Mouse (Mus musculus): Measurements from ENCODE around the gene Wdr24.

Gene Wdr24

GRCm38 (mm10) chr17:25830806-25831431 is 7.5 kb downstream of the Wdr24 start:
- in situ Hi-C loops (cut with MboI, MseI), result no loop called here

- in situ Hi-C loops (cut with MboI, MseI), result no loop called here
Measured at GRCm38 (mm10) chr17:25831451-25832281, 8.2 kb downstream of the Wdr24 start.

GRCm38 (mm10) chr17:25832436-25833290 is 9.2 kb downstream of the Wdr24 start:
- in situ Hi-C loops (cut with MboI, MseI), result no loop called here

GRCm38 (mm10) chr17:25833291-25833663 is 9.8 kb downstream of the Wdr24 start, which contains the start of gene Stub1:
Stub1 (minus strand) TSS chr17:25833404.
- in situ Hi-C loops (cut with MboI, MseI), result no loop called here

GRCm38 (mm10) chr17:25833961-25834594 is 10.7 kb downstream of the Wdr24 start:
- in situ Hi-C loops (cut with MboI, MseI), result no loop called here

- in situ Hi-C loops (cut with MboI, MseI), result no loop called here
Measured at GRCm38 (mm10) chr17:25834595-25835222, 11.3 kb downstream of the Wdr24 start.

- in situ Hi-C loops (cut with MboI, MseI), result no loop called here
Measured at GRCm38 (mm10) chr17:25835301-25835700, 11.9 kb downstream of the Wdr24 start.

GRCm38 (mm10) chr17:25835816-25836215 is 12.4 kb downstream of the Wdr24 start:
- in situ Hi-C loops (cut with MboI, MseI), result no loop called here

- in situ Hi-C loops (cut with MboI, MseI), result no loop called here
Measured at GRCm38 (mm10) chr17:25836397-25837075, 13.1 kb downstream of the Wdr24 start.

- in situ Hi-C loops (cut with MboI, MseI), result no loop called here
Measured at GRCm38 (mm10) chr17:25837076-25837410, 13.6 kb downstream of the Wdr24 start, which contains the start of gene Rhbdl1. Rhbdl1 (minus strand) TSS chr17:25837295.

- in situ Hi-C loops (cut with MboI, MseI), result no loop called here
Measured at GRCm38 (mm10) chr17:25837533-25837932, 14.1 kb downstream of the Wdr24 start.

GRCm38 (mm10) chr17:25838904-25839303 is 15.5 kb downstream of the Wdr24 start:
- in situ Hi-C loops (cut with MboI, MseI), result no loop called here

GRCm38 (mm10) chr17:25839455-25840235 is 16.2 kb downstream of the Wdr24 start:
- in situ Hi-C loops (cut with MboI, MseI), result no loop called here

GRCm38 (mm10) chr17:25840519-25840918 is 17.1 kb downstream of the Wdr24 start:
- in situ Hi-C loops (cut with MboI, MseI), result no loop called here

- in situ Hi-C loops (cut with MboI, MseI), result no loop called here
Measured at GRCm38 (mm10) chr17:25841117-25841880, 17.9 kb downstream of the Wdr24 start, which contains the start of gene Gm20683. Gm20683 (minus strand) TSS chr17:25841763.

- in situ Hi-C loops (cut with MboI, MseI), result no loop called here
Measured at GRCm38 (mm10) chr17:25842509-25842908, 19.1 kb downstream of the Wdr24 start.

GRCm38 (mm10) chr17:25843122-25843521 is 19.7 kb downstream of the Wdr24 start:
- in situ Hi-C loops (cut with MboI, MseI), result no loop called here

GRCm38 (mm10) chr17:25843636-25844395 is 20.4 kb downstream of the Wdr24 start:
- in situ Hi-C loops (cut with MboI, MseI), result no loop called here

All from regulatory T cell (primary cell).